Mouse (Mus musculus): ENCODE measurements at regions not wholly inside any gene's neighbourhood (a gene's known extent, or its start where the extent isn't known, plus 50 kb on each side); places are given as distances from the start of the nearest gene placed in this dataset.

DNA sequence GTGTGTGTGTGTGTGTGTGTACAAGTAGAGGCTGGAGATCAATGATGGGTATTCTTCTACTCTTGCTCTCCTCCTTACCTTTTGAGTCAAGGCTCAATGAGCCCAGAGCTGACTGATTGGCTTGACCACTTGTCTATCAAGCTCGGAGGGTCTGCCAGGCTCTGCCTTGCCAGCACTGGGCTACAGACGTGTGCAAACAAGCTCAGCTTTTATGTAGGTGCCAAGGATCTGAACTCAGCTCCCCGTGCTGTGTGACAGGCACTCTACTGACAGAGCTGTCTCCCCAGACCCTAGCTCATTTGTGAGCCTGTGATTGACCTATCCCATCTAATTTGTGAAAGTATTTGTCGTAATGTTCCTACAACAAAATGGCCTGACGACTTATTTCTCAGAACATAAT is 54.2 kb upstream of the Cdc42bpa start:
- WGBS = 91% methylated on average over 5 of the region's 5 CpGs
- H3K4me2 ChIP-seq (replicated peaks; ENCODE audit: low read depth, low read length) = no peak overlapping the region
- no peaks in the 10 kb centered on the region for H3K36me3 ChIP-seq (ENCODE audit: insufficient read depth, low read length)
- H3K27ac ChIP-seq (ENCODE audit: low read length) = no peak overlapping the region
- no peak overlapping the region for H3K9ac ChIP-seq (replicated peaks; ENCODE audit: low read length)
- H3K27me3 ChIP-seq (ENCODE audit: insufficient read depth, low read length) = no peaks in the 10 kb centered on the region
- H3K9me3 ChIP-seq (ENCODE audit: low read length) = 0 out of 2 replicates have a peak, but pooled peaks cover 1% of the 10 kb centered on the region
- H3K4me1 ChIP-seq (ENCODE audit: insufficient read depth, low read length) = no peaks in the 10 kb centered on the region
- no peak overlapping the region for H3K4me3 ChIP-seq (ENCODE audit: low read length)
- ATAC-seq (ENCODE audit: low FRiP score, low TSS enrichment) = no peak; the same call in 1 of the 2 replicates

DNA sequence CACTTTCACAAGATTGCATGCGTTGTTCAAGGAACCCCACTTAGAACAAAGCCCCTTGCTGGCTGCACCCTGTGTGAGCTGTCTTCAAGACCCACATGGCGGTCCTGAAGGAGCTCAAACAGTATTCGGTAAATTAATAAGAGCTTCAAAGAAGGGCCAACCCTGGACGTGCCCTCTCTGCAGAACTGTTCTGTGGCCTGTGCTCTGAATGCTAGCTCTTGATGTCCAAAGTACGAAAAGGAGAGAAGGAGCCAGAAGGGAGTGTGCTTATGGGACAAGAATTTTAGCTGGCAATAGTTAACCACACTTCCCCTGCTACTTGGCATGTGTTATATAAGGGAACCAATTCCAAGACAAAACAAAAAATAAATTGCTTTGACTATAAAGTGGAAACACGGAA is 67.6 kb upstream of the Cdc42bpa start:
- H3K4me2 ChIP-seq (replicated peaks; ENCODE audit: low read depth, low read length) = no peak overlapping the region
- no peaks in the 10 kb centered on the region for H3K36me3 ChIP-seq (ENCODE audit: insufficient read depth, low read length)
- H3K4me1 ChIP-seq (ENCODE audit: insufficient read depth, low read length) = no peaks in the 10 kb centered on the region
- ATAC-seq (ENCODE audit: low FRiP score, low TSS enrichment) = no peak
- no peak overlapping the region for H3K4me3 ChIP-seq (ENCODE audit: low read length)
- no peak overlapping the region for H3K9ac ChIP-seq (replicated peaks; ENCODE audit: low read length)
- 86% methylated on average over 6 of the region's 6 CpGs for WGBS
- no peaks in the 10 kb centered on the region for H3K9me3 ChIP-seq (ENCODE audit: low read length)
- no peaks in the 10 kb centered on the region for H3K27me3 ChIP-seq (ENCODE audit: insufficient read depth, low read length)
- H3K27ac ChIP-seq (ENCODE audit: low read length) = no peak overlapping the region

DNA sequence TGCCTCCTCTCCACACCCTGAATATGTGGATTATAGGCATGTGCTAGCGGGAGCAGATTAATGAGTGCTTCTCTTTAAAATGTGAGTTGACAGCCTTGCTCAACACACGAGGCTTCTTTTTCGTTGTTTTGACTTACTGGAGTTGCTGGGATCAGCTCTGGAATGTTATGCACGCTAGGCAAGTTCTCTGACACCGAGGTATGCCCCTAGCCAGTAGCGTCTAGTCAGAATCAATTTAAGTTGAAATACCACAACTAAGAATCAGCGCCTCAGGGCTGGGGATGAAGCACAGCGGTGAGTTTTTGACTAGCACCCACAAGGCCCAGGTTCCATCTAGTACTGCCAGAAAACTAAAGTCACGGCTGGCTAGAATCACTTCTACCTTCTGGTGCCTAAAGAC is 72.4 kb upstream of the Cdc42bpa start:
- ATAC-seq (ENCODE audit: low FRiP score, low TSS enrichment) = no peak
- H3K9ac ChIP-seq (replicated peaks; ENCODE audit: low read length) = no peak overlapping the region

GRCm38 (mm10) chr1:179881222-179881621 is 77.7 kb upstream of the Ahctf1 start:
- Histone ChIP-seq H3K4me2 (replicated peaks; ENCODE audit: low read depth, low read length) (no peak overlapping the region), H3K27ac (ENCODE audit: low read length) (no peak overlapping the region), H3K9ac (replicated peaks; ENCODE audit: low read length) (no peak overlapping the region), H3K36me3 (ENCODE audit: insufficient read depth, low read length) (no peaks in the 10 kb centered on the region), H3K4me3 (ENCODE audit: low read length) (no peak overlapping the region), H3K9me3 (ENCODE audit: low read length) (no peaks in the 10 kb centered on the region), H3K27me3 (ENCODE audit: insufficient read depth, low read length) (no peaks in the 10 kb centered on the region), H3K4me1 (ENCODE audit: insufficient read depth, low read length) (no peaks in the 10 kb centered on the region)
- ATAC-seq (ENCODE audit: low FRiP score, low TSS enrichment) = no peak
- 78% methylated on average over 5 of the region's 5 CpGs for WGBS

More for the DNA sequence above, 72.4 kb upstream of the Cdc42bpa start:
- Histone ChIP-seq H3K9me3 (ENCODE audit: low read length) (no peaks in the 10 kb centered on the region), H3K27me3 (ENCODE audit: insufficient read depth, low read length) (no peaks in the 10 kb centered on the region), H3K36me3 (ENCODE audit: insufficient read depth, low read length) (no peaks in the 10 kb centered on the region), H3K4me2 (replicated peaks; ENCODE audit: low read depth, low read length) (no peak overlapping the region), H3K4me3 (ENCODE audit: low read length) (no peak overlapping the region), H3K27ac (ENCODE audit: low read length) (no peak overlapping the region), H3K4me1 (ENCODE audit: insufficient read depth, low read length) (no peaks in the 10 kb centered on the region)
- WGBS = 64% methylated on average over 9 of the region's 9 CpGs

GRCm38 (mm10) chr1:179877893-179878292 is 74.4 kb upstream of the Ahctf1 start:
- no peaks in the 10 kb centered on the region for H3K27me3 ChIP-seq (ENCODE audit: insufficient read depth, low read length)
- no peak overlapping the region for H3K27ac ChIP-seq (ENCODE audit: low read length)
- no peak for ATAC-seq (ENCODE audit: low FRiP score, low TSS enrichment)
- H3K36me3 ChIP-seq (ENCODE audit: insufficient read depth, low read length) = no peaks in the 10 kb centered on the region
- H3K4me3 ChIP-seq (ENCODE audit: low read length) = no peak overlapping the region
- H3K4me2 ChIP-seq (replicated peaks; ENCODE audit: low read depth, low read length) = no peak overlapping the region
- 0 out of 2 replicates have a peak, but pooled peaks cover 3% of the 10 kb centered on the region for H3K9me3 ChIP-seq (ENCODE audit: low read length)
- H3K4me1 ChIP-seq (ENCODE audit: insufficient read depth, low read length) = no peaks in the 10 kb centered on the region
- H3K9ac ChIP-seq (replicated peaks; ENCODE audit: low read length) = no peak overlapping the region
- WGBS = 82% methylated on average over 6 of the region's 6 CpGs

- ATAC-seq (ENCODE audit: low FRiP score, low TSS enrichment) = 0 out of 2 replicates have a peak, but pooled peaks have one; percentile 15
- Histone ChIP-seq H3K9me3 (ENCODE audit: low read length) (0 out of 2 replicates have a peak, but pooled peaks cover 3% of the 10 kb centered on the region), H3K27ac (ENCODE audit: low read length) (no peak overlapping the region), H3K36me3 (ENCODE audit: insufficient read depth, low read length) (no peaks in the 10 kb centered on the region), H3K4me1 (ENCODE audit: insufficient read depth, low read length) (no peaks in the 10 kb centered on the region), H3K4me3 (ENCODE audit: low read length) (no peak overlapping the region), H3K4me2 (replicated peaks; ENCODE audit: low read depth, low read length) (no peak overlapping the region), H3K27me3 (ENCODE audit: insufficient read depth, low read length) (no peaks in the 10 kb centered on the region), H3K9ac (replicated peaks; ENCODE audit: low read length) (no peak overlapping the region)
- WGBS = 62% methylated on average over 12 of the region's 12 CpGs
Measured at GRCm38 (mm10) chr1:179873772-179874555, 70.5 kb upstream of the Ahctf1 start.

DNA sequence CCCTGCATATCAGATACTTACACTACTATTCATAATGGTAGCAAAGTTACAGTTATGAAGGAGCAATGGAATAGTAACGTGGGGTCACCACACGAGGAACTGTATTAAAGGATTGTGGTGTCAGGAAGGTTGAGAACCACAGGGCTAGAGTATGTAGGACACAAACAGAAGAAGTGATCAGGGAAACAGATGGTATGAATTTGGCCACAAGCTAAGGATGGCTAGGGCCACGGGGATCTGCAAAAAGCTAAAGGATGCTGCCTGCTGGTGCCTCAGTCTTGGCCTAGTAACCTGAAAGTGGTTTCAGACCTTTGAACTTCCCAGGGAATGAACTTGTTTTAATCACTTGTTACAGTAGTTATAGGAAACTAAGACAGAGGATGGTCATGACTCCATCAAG is 68.5 kb upstream of the Ahctf1 start:
- 0 out of 2 replicates have a peak, but pooled peaks cover 3% of the 10 kb centered on the region for H3K9me3 ChIP-seq (ENCODE audit: low read length)
- H3K4me3 ChIP-seq (ENCODE audit: low read length) = no peak overlapping the region
- H3K9ac ChIP-seq (replicated peaks; ENCODE audit: low read length) = no peak overlapping the region
- H3K27me3 ChIP-seq (ENCODE audit: insufficient read depth, low read length) = no peaks in the 10 kb centered on the region
- H3K36me3 ChIP-seq (ENCODE audit: insufficient read depth, low read length) = no peaks in the 10 kb centered on the region
- no peak overlapping the region for H3K4me2 ChIP-seq (replicated peaks; ENCODE audit: low read depth, low read length)
- WGBS = 88% methylated on average over 3 of the region's 3 CpGs
- 0 out of 2 replicates have a peak, but pooled peaks cover 2% of the 10 kb centered on the region for H3K4me1 ChIP-seq (ENCODE audit: insufficient read depth, low read length)
- ATAC-seq (ENCODE audit: low FRiP score, low TSS enrichment) = no peak
- H3K27ac ChIP-seq (ENCODE audit: low read length) = no peak overlapping the region

DNA sequence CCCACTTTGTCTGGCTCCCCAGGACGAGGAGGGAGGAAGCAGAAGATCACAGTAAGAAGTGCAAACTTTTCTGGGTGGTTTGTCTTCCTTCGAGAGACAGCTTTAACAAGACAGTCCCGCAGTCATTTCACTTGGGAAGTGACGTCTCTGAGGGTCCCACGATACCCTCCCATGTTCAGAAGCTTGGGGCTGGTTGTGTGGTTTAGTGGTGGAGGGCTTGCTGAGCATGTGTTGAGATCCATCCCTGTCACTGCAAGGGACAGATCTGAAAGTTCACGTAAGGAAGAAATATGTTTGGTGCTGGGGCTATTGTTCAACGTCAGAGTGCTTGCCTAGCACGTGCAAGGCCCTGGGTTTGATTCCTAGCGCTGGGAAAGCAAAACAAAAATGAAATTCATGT is 65.2 kb upstream of the Ahctf1 start:
- WGBS = 90% methylated on average over 9 of the region's 9 CpGs
- no peak overlapping the region for H3K9ac ChIP-seq (replicated peaks; ENCODE audit: low read length)
- 0 out of 2 replicates have a peak, but pooled peaks cover 3% of the 10 kb centered on the region for H3K9me3 ChIP-seq (ENCODE audit: low read length)
- H3K27ac ChIP-seq (ENCODE audit: low read length) = no peak overlapping the region
- no peaks in the 10 kb centered on the region for H3K27me3 ChIP-seq (ENCODE audit: insufficient read depth, low read length)
- no peak overlapping the region for H3K4me3 ChIP-seq (ENCODE audit: low read length)
- H3K4me2 ChIP-seq (replicated peaks; ENCODE audit: low read depth, low read length) = no peak overlapping the region
- H3K36me3 ChIP-seq (ENCODE audit: insufficient read depth, low read length) = no peaks in the 10 kb centered on the region
- ATAC-seq (ENCODE audit: low FRiP score, low TSS enrichment) = no peak
- H3K4me1 ChIP-seq (ENCODE audit: insufficient read depth, low read length) = peaks cover 16% of the 10 kb centered on the region

- no peak overlapping the region for H3K9ac ChIP-seq (replicated peaks; ENCODE audit: low read length)
Measured at GRCm38 (mm10) chr1:179867493-179867892, 64.0 kb upstream of the Ahctf1 start.

GRCm38 (mm10) chr1:179866056-179866772 is 62.7 kb upstream of the Ahctf1 start:
- Histone ChIP-seq H3K4me2 (replicated peaks; ENCODE audit: low read depth, low read length) (peak overlapping the region; percentile 26), H3K27ac (ENCODE audit: low read length) (peak overlapping the region; percentile 93), H3K36me3 (ENCODE audit: insufficient read depth, low read length) (no peaks in the 10 kb centered on the region), H3K27me3 (ENCODE audit: insufficient read depth, low read length) (no peaks in the 10 kb centered on the region), H3K4me1 (ENCODE audit: insufficient read depth, low read length) (peaks cover 16% of the 10 kb centered on the region), H3K9ac (replicated peaks; ENCODE audit: low read length) (peak overlapping the region; percentile 42), H3K9me3 (ENCODE audit: low read length) (no peaks in the 10 kb centered on the region), H3K4me3 (ENCODE audit: low read length) (no peak overlapping the region)
- peak; percentile 90 for ATAC-seq (ENCODE audit: low FRiP score, low TSS enrichment)
- 31% methylated on average over 16 of the region's 16 CpGs for WGBS

More at GRCm38 (mm10) chr1:179867493-179867892, 64.0 kb upstream of the Ahctf1 start:
- no peak overlapping the region for H3K4me3 ChIP-seq (ENCODE audit: low read length)
- H3K4me1 ChIP-seq (ENCODE audit: insufficient read depth, low read length) = peaks cover 16% of the 10 kb centered on the region
- H3K4me2 ChIP-seq (replicated peaks; ENCODE audit: low read depth, low read length) = no peak overlapping the region
- no peak for ATAC-seq (ENCODE audit: low FRiP score, low TSS enrichment)
- WGBS = 91% methylated on average over 4 of the region's 4 CpGs
- H3K9me3 ChIP-seq (ENCODE audit: low read length) = no peaks in the 10 kb centered on the region
- H3K27me3 ChIP-seq (ENCODE audit: insufficient read depth, low read length) = no peaks in the 10 kb centered on the region
- no peaks in the 10 kb centered on the region for H3K36me3 ChIP-seq (ENCODE audit: insufficient read depth, low read length)
- no peak overlapping the region for H3K27ac ChIP-seq (ENCODE audit: low read length)
